Mouse (Mus musculus): ENCODE measurements around the gene Fgd2. TPM values are rescaled to one million over a fixed set of nuclear protein-coding genes. Genes with fewer than 3 reads are reported as not detected.

Gene Fgd2
- total and polyA plus RNA-seq, 2 experiments from 2014 or later = 10.9 to 14.7 TPM

DNA sequence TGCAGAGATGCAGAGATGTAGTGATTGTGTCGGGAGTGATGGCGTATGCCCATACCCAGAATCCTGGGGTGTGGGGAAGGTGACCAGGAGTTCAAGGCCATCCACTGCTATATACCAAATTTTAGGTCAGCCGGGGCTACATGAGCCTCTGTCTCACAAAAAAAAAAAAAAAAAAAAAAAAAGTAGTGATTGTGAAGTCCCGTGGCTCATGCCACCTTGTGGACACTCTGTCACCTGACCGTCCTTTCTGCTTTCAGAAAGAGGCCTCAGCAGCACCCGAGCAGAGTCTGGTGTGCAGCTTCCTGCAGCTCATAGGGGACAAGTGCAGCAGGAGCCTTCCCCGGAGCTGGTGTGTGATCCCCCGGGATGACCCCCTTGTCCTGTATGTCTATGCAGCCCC, 17.3 kb downstream of the Fgd2 start:
- Histone ChIP-seq H3K36me3 (ENCODE audit: insufficient read depth, low read length) (no peaks in the 10 kb centered on the region), H3K4me3 (ENCODE audit: low read length) (no peak overlapping the region), H3K4me2 (ENCODE audit: low read depth, low read length) (no peak overlapping the region), H3K9ac (replicated peaks; ENCODE audit: low read length) (no peak overlapping the region), H3K4me1 (ENCODE audit: insufficient read depth, low read length) (no peaks in the 10 kb centered on the region), H3K27me3 (ENCODE audit: insufficient read depth, low read length) (no peaks in the 10 kb centered on the region), H3K27ac (no peak overlapping the region), H3K9me3 (ENCODE audit: low read length) (no peaks in the 10 kb centered on the region)
- DNase-seq (ENCODE audit: low spot score) (no peak), ATAC-seq (no peak)
- peak; percentile 34 for TF ChIP-seq CTCF (IDR thresholded peaks at IDR 0.05; ENCODE audit: low read depth)
- WGBS = 66% methylated on average over 8 of the region's 8 CpGs

- TF ChIP-seq CTCF (IDR thresholded peaks at IDR 0.05; ENCODE audit: low read depth) = no peak
Observed at GRCm38 (mm10) chr17:29380241-29380640, 19.5 kb downstream of the Fgd2 start.

DNA sequence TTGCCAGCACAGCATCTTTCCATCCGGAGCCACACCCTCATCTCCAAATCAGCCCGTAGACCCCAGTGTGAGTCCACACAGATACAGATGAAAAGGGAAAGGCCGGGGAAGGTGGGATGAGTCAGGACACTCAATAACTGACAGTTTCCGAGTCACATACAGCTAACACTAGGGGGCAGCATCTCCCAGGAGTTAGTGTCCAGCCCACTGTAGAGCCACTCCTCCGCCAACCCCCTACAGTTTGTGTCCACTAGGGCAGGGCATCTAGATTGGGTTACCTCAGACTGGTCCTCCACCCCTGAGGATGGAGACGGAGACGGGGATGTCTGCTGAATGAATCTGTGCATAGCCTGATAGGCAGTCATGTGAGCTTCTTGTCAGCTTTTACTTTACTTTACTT, 20.8 kb downstream of the Fgd2 start:
- no peak overlapping the region for H3K4me3 ChIP-seq (ENCODE audit: low read length)
- ATAC-seq (peak; percentile 68), DNase-seq (ENCODE audit: low spot score) (peak; percentile 81)
- H3K27ac ChIP-seq = no peak overlapping the region
- peak; percentile 78 for TF ChIP-seq CTCF (IDR thresholded peaks at IDR 0.05; ENCODE audit: low read depth)
- no peak overlapping the region for H3K4me2 ChIP-seq (ENCODE audit: low read depth, low read length)
- H3K4me1 ChIP-seq (ENCODE audit: insufficient read depth, low read length) = no peaks in the 10 kb centered on the region
- no peaks in the 10 kb centered on the region for H3K9me3 ChIP-seq (ENCODE audit: low read length)
- H3K36me3 ChIP-seq (ENCODE audit: insufficient read depth, low read length) = no peaks in the 10 kb centered on the region
- no peak overlapping the region for H3K9ac ChIP-seq (replicated peaks; ENCODE audit: low read length)
- H3K27me3 ChIP-seq (ENCODE audit: insufficient read depth, low read length) = no peaks in the 10 kb centered on the region
- WGBS = 21% methylated on average over 7 of the region's 7 CpGs

More at GRCm38 (mm10) chr17:29380241-29380640, 19.5 kb downstream of the Fgd2 start:
- Histone ChIP-seq H3K4me1 (ENCODE audit: insufficient read depth, low read length) (no peaks in the 10 kb centered on the region), H3K27ac (no peak overlapping the region), H3K36me3 (ENCODE audit: insufficient read depth, low read length) (no peaks in the 10 kb centered on the region), H3K9me3 (ENCODE audit: low read length) (no peaks in the 10 kb centered on the region), H3K4me2 (ENCODE audit: low read depth, low read length) (no peak overlapping the region), H3K27me3 (ENCODE audit: insufficient read depth, low read length) (no peaks in the 10 kb centered on the region), H3K9ac (replicated peaks; ENCODE audit: low read length) (no peak overlapping the region), H3K4me3 (ENCODE audit: low read length) (no peak overlapping the region)
- WGBS = 78% methylated on average over 4 of the region's 4 CpGs
- no peak for DNase-seq (ENCODE audit: low spot score)
- no peak for ATAC-seq

DNA sequence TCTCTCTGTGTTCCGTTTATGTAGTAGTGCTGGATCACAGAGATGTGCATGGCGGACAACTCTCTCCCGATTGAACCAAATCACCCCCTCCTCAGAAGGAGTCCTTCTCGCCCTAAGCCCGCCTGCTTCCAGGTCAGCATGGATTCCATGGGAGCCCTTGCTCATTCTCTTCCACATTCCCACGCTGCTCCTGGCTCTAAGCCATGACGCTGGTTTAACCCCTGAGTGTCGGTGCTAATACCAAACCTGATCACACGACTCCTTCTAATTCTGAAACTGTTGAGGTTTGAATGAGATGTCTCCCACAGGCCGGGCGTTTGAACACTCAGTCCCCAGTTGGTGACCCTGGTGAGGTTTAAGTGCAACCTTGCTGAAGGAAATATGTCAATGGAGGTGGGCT, 21.7 kb downstream of the Fgd2 start:
- Histone ChIP-seq H3K27ac (no peak overlapping the region), H3K36me3 (ENCODE audit: insufficient read depth, low read length) (no peaks in the 10 kb centered on the region), H3K27me3 (ENCODE audit: insufficient read depth, low read length) (no peaks in the 10 kb centered on the region), H3K4me3 (ENCODE audit: low read length) (no peak overlapping the region), H3K9ac (replicated peaks; ENCODE audit: low read length) (no peak overlapping the region), H3K4me2 (ENCODE audit: low read depth, low read length) (no peak overlapping the region), H3K4me1 (ENCODE audit: insufficient read depth, low read length) (no peaks in the 10 kb centered on the region), H3K9me3 (ENCODE audit: low read length) (no peaks in the 10 kb centered on the region)
- DNase-seq (ENCODE audit: low spot score) (peak; percentile 23), ATAC-seq (no peak)
- no peak for TF ChIP-seq CTCF (IDR thresholded peaks at IDR 0.05; ENCODE audit: low read depth)
- 49% methylated on average over 11 of the region's 11 CpGs for WGBS

- ATAC-seq (no peak), DNase-seq (ENCODE audit: low spot score) (no peak)
- H3K9me3 ChIP-seq (ENCODE audit: low read length) = no peaks in the 10 kb centered on the region
- 71% methylated on average over 9 of the region's 9 CpGs for WGBS
- H3K36me3 ChIP-seq (ENCODE audit: insufficient read depth, low read length) = no peaks in the 10 kb centered on the region
- no peak overlapping the region for H3K27ac ChIP-seq
- no peak overlapping the region for H3K4me2 ChIP-seq (ENCODE audit: low read depth, low read length)
- H3K27me3 ChIP-seq (ENCODE audit: insufficient read depth, low read length) = no peaks in the 10 kb centered on the region
- H3K9ac ChIP-seq (replicated peaks; ENCODE audit: low read length) = no peak overlapping the region
- H3K4me1 ChIP-seq (ENCODE audit: insufficient read depth, low read length) = no peaks in the 10 kb centered on the region
- H3K4me3 ChIP-seq (ENCODE audit: low read length) = no peak overlapping the region
- no peak for TF ChIP-seq CTCF (IDR thresholded peaks at IDR 0.05; ENCODE audit: low read depth)
Observed at GRCm38 (mm10) chr17:29383923-29384322, 23.2 kb downstream of the Fgd2 start.

- Histone ChIP-seq H3K4me1 (ENCODE audit: insufficient read depth, low read length) (no peaks in the 10 kb centered on the region), H3K27me3 (ENCODE audit: insufficient read depth, low read length) (no peaks in the 10 kb centered on the region), H3K4me2 (ENCODE audit: low read depth, low read length) (no peak overlapping the region), H3K9me3 (ENCODE audit: low read length) (no peaks in the 10 kb centered on the region), H3K27ac (no peak overlapping the region), H3K4me3 (ENCODE audit: low read length) (no peak overlapping the region), H3K36me3 (ENCODE audit: insufficient read depth, low read length) (no peaks in the 10 kb centered on the region), H3K9ac (replicated peaks; ENCODE audit: low read length) (no peak overlapping the region)
- WGBS = 31% methylated on average over 5 of the region's 5 CpGs
- DNase-seq (ENCODE audit: low spot score) (no peak), ATAC-seq (no peak)
- no peak for TF ChIP-seq CTCF (IDR thresholded peaks at IDR 0.05; ENCODE audit: low read depth)
Observed at GRCm38 (mm10) chr17:29384850-29385438, 24.2 kb downstream of the Fgd2 start.

DNA sequence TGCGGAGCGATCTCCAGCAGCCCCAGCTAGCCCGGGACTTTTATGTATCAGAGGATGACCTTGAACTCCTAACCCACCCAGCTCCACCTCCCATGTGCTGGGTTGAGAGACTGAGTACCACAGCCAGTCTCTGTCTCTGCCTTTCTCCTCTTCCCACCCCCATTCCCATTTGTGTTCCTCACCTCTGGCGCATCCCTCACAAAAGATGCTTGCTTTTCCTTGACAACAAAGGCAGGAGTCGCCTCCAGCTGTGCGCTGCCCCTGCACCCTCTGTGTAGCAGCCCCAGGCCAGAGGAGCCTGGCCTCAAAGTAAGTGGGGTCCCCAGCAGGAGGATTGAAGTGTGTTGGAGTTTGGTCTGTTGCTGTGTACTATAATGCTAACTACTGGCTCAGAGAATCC, 25.0 kb downstream of the Fgd2 start:
- TF ChIP-seq CTCF (IDR thresholded peaks at IDR 0.05; ENCODE audit: low read depth) = no peak
- DNase-seq (ENCODE audit: low spot score) (no peak), ATAC-seq (no peak)
- Histone ChIP-seq H3K4me1 (ENCODE audit: insufficient read depth, low read length) (no peaks in the 10 kb centered on the region), H3K4me3 (ENCODE audit: low read length) (no peak overlapping the region), H3K27ac (no peak overlapping the region), H3K9me3 (ENCODE audit: low read length) (no peaks in the 10 kb centered on the region), H3K27me3 (ENCODE audit: insufficient read depth, low read length) (no peaks in the 10 kb centered on the region), H3K4me2 (ENCODE audit: low read depth, low read length) (no peak overlapping the region), H3K9ac (replicated peaks; ENCODE audit: low read length) (no peak overlapping the region), H3K36me3 (ENCODE audit: insufficient read depth, low read length) (no peaks in the 10 kb centered on the region)
- WGBS = 36% methylated on average over 6 of the region's 6 CpGs

Data from hindbrain, postnatal 0 days (tissue).